Mouse (Mus musculus): Measurements from ENCODE around the gene Ssbp2.

- TF ChIP-seq GABPA (IDR thresholded peaks at IDR 0.05; ENCODE audit: low read depth, low read length) (no peak), CTCF (IDR thresholded peaks at IDR 0.05 in 2 of 3, conservative IDR thresholded peaks at IDR 0.05 in 1 of 3; ENCODE audit: control insufficient read depth in 1 of 3, insufficient read depth in 1 of 3, low read depth in 2 of 3, low read length in 3 of 3, poor library complexity in 1 of 3, severe bottlenecking in 1 of 3) (no peak), ZKSCAN1 (IDR thresholded peaks at IDR 0.05; ENCODE audit: low read depth, low read length) (no peak), ELF1 (IDR thresholded peaks at IDR 0.05; ENCODE audit: low read depth, low read length) (no peak), MAZ (IDR thresholded peaks at IDR 0.05; ENCODE audit: low read depth, low read length) (no peak), KAT2A (conservative IDR thresholded peaks at IDR 0.05; ENCODE audit: low read depth, low read length) (no peak), HCFC1 (IDR thresholded peaks at IDR 0.05; ENCODE audit: low read depth, low read length) (no peak), EP300 (IDR thresholded peaks at IDR 0.05; ENCODE audit: low read depth in 1 of 2, low read length in 2 of 2) (no peak), ETS1 (IDR thresholded peaks at IDR 0.05; ENCODE audit: low read depth, low read length) (no peak), MEF2A (IDR thresholded peaks at IDR 0.05; ENCODE audit: extremely low read depth, insufficient replicate concordance, low read depth, low read length, poor library complexity, severe bottlenecking) (no peak), POLR2A (IDR thresholded peaks at IDR 0.05; ENCODE audit: control insufficient read depth in 1 of 2, insufficient read depth in 1 of 2, low read depth in 1 of 2, low read length in 2 of 2, poor library complexity in 1 of 2) (no peak), TCF12 (IDR thresholded peaks at IDR 0.05; ENCODE audit: low read depth, low read length) (no peak), MYC (IDR thresholded peaks at IDR 0.05; ENCODE audit: low read depth, low read length) (no peak), TBP (IDR thresholded peaks at IDR 0.05; ENCODE audit: low read depth, low read length) (no peak)
Observed at GRCm38 (mm10) chr13:91415896-91416295, 44.2 kb upstream of the Ssbp2 start.

Data from MEL (cell line).